8 mouse cellular contexts compared by ENCODE assay signal in genomic region chr4:148945476-148945881, GRCm38 (mm10).
DNase-seq lines count a peak whose midpoint lies in the region; ATAC-seq and TF ChIP-seq lines count a peak whose summit lies in the region.

No protein-coding gene starts in this region.

- no peak overlapping the region for H3K4me3 ChIP-seq in heart, embryonic 10.5 days
- peak overlapping the region; percentile 76 for H3K4me3 ChIP-seq in E14TG2a.4 (replicated peaks; ENCODE audit: low read length)
- no peak overlapping the region for H3K4me3 ChIP-seq in midbrain, embryonic 15.5 days

- peak; percentile 42 to 52 for DNase-seq in heart, adult 18-20 months
- DNase-seq in heart, embryonic 10.5 days (ENCODE audit: low spot score), result no peak
- peak; percentile 80 for DNase-seq in brain, embryonic 14.5 days (ENCODE audit: low read depth)
- DNase-seq in layer of hippocampus, adult 9-11 months, result peak; percentile 67
- peak; percentile 42 for DNase-seq in telencephalon, adult 2 months (ENCODE audit: low read depth, low spot score)
- no peak for DNase-seq in Muller cell, postnatal 12 days (ENCODE audit: inconsistent ontology term)

- peaks cover 64% of the 10 kb centered on the region for H3K4me1 ChIP-seq in heart, embryonic 10.5 days
- peaks cover 86% of the 10 kb centered on the region for H3K4me1 ChIP-seq in E14TG2a.4 (replicated peaks; ENCODE audit: low read depth, low read length)
- peaks cover 22% of the 10 kb centered on the region for H3K4me1 ChIP-seq in midbrain, embryonic 15.5 days

- H3K27me3 ChIP-seq in heart, embryonic 10.5 days (ENCODE audit: insufficient read depth, poor library complexity, severe bottlenecking), result peaks cover 43% of the 10 kb centered on the region
- H3K27me3 ChIP-seq in E14TG2a.4 (ENCODE audit: insufficient read depth, low read length), result peaks cover 9% of the 10 kb centered on the region
- H3K27me3 ChIP-seq in midbrain, embryonic 15.5 days (replicated peaks), result peaks cover 29% of the 10 kb centered on the region

- TF ChIP-seq POLR2A in brain, embryonic 14.5 days (IDR thresholded peaks at IDR 0.05; ENCODE audit: borderline replicate concordance, extremely low read depth, insufficient read depth, insufficient read length, poor library complexity, severe bottlenecking), result no peak

- no peak overlapping the region for H3K27ac ChIP-seq in heart, embryonic 10.5 days
- no peak overlapping the region for H3K27ac ChIP-seq in midbrain, embryonic 15.5 days

- WGBS in heart, embryonic 10.5 days, result 66% methylated on average over 4 of the region's 4 CpGs
- 70% methylated on average over 4 of the region's 4 CpGs for WGBS in midbrain, embryonic 15.5 days

- peaks cover 90% of the 10 kb centered on the region for H3K36me3 ChIP-seq in heart, embryonic 10.5 days
- H3K36me3 ChIP-seq in E14TG2a.4 (ENCODE audit: insufficient read depth, low read length), result peaks cover 6% of the 10 kb centered on the region
- H3K36me3 ChIP-seq in midbrain, embryonic 15.5 days (replicated peaks), result no peaks in the 10 kb centered on the region

- no peak overlapping the region for H3K9ac ChIP-seq in midbrain, embryonic 15.5 days

- ATAC-seq in midbrain, embryonic 15.5 days (replicated peaks), result no peak

- no peaks in the 10 kb centered on the region for H3K9me3 ChIP-seq in heart, embryonic 10.5 days
- no peaks in the 10 kb centered on the region for H3K9me3 ChIP-seq in E14TG2a.4 (ENCODE audit: low read length)
- H3K9me3 ChIP-seq in midbrain, embryonic 15.5 days, result no peaks in the 10 kb centered on the region

- no peak for TF ChIP-seq CTCF in E14TG2a.4 (conservative IDR thresholded peaks at IDR 0.05; ENCODE audit: low read length)
- TF ChIP-seq CTCF in brain, embryonic 14.5 days (IDR thresholded peaks at IDR 0.05; ENCODE audit: borderline replicate concordance, extremely low read depth, insufficient read depth, insufficient read length), result no peak

- no peak overlapping the region for H3K4me2 ChIP-seq in midbrain, embryonic 15.5 days

Comparison
In these comparisons a context has a peak if more than half of its experiments do, and no peak if none do; other contexts are left out.
1. DNase-seq: peak in heart, adult 18-20 months (2 of 2), brain, embryonic 14.5 days (single experiment), layer of hippocampus, adult 9-11 months (single experiment) and telencephalon, adult 2 months (single experiment); none in heart, embryonic 10.5 days (single experiment) and Muller cell, postnatal 12 days (single experiment).